12 mouse cellular contexts compared by ENCODE assay signal in genomic region chr4:148969610-148970009, GRCm38 (mm10).
DNase-seq lines count a peak whose midpoint lies in the region; ATAC-seq and TF ChIP-seq lines count a peak whose summit lies in the region.
"Had no signal": no experiment of that assay in that cellular context is flagged by ENCODE, and none has a peak within 500 bp of the region (broad histone marks: within the 10 kb centered on the region; RNA-seq: fewer than 3 reads in every experiment).

No protein-coding gene starts in this region.

- peak; percentile 65 to 68 for DNase-seq in heart, adult 18-20 months
- no peak for DNase-seq in heart, postnatal 25 days (ENCODE audit: low spot score)
- DNase-seq in 3T3-L1 (ENCODE audit: low read depth, low spot score) (peak; percentile 47), adipocyte (ENCODE audit: low spot score) (peak; percentile 60)
- peak; percentile 57 for DNase-seq in kidney, adult 9 months
- no peak for DNase-seq in thymus, postnatal 10 days (ENCODE audit: low spot score in 2 of 2)
- no peak for DNase-seq in forebrain, postnatal 0 days
- DNase-seq in yolk sac, embryonic 10.5 days (ENCODE audit: low spot score), result no peak
- DNase-seq: layer of hippocampus, postnatal 36 days; right cerebral cortex, postnatal 14 days; thymus, adult 2 months had no signal

- intact Hi-C loops in heart, postnatal 25 days (cut with DNase I), result no loop called here

- H3K36me3 ChIP-seq in forebrain, postnatal 0 days (ENCODE audit: insufficient read depth), result no peaks in the 10 kb centered on the region; the same call in 1 of the 2 replicates
- H3K36me3 ChIP-seq: forebrain, embryonic 15.5 days had no signal

- ATAC-seq in forebrain, postnatal 0 days, result no peak
- ATAC-seq: forebrain, embryonic 15.5 days had no signal

- H3K4me3 ChIP-seq in forebrain, postnatal 0 days (ENCODE audit: low read depth, low read length), result no peak overlapping the region
- H3K4me3 ChIP-seq: forebrain, embryonic 15.5 days had no signal

- H3K4me2 ChIP-seq in forebrain, postnatal 0 days (ENCODE audit: low read depth), result no peak overlapping the region
- H3K4me2 ChIP-seq: forebrain, embryonic 15.5 days had no signal

- no peak for TF ChIP-seq CTCF in forebrain, postnatal 0 days (IDR thresholded peaks at IDR 0.05; ENCODE audit: low read depth)

- no peaks in the 10 kb centered on the region for H3K27me3 ChIP-seq in forebrain, postnatal 0 days (ENCODE audit: insufficient read depth, low read length)
- H3K27me3 ChIP-seq: forebrain, embryonic 15.5 days had no signal

- no peak overlapping the region for H3K9ac ChIP-seq in forebrain, postnatal 0 days
- H3K9ac ChIP-seq: forebrain, embryonic 15.5 days had no signal

- H3K27ac ChIP-seq in forebrain, postnatal 0 days (ENCODE audit: low read depth, low read length), result no peak overlapping the region
- H3K27ac ChIP-seq: forebrain, embryonic 15.5 days had no signal

- H3K4me1 ChIP-seq in forebrain, postnatal 0 days (ENCODE audit: insufficient read depth), result no peaks in the 10 kb centered on the region

- WGBS in forebrain, postnatal 0 days, result 52% methylated on average over 5 of the region's 5 CpGs

- H3K9me3 ChIP-seq in forebrain, postnatal 0 days (ENCODE audit: low read length), result no peaks in the 10 kb centered on the region
- H3K9me3 ChIP-seq: forebrain, embryonic 15.5 days had no signal

Comparison
In these comparisons a context has a peak if more than half of its experiments do, and no peak if none do; other contexts are left out.
1. DNase-seq: peak in heart, adult 18-20 months (2 of 2), 3T3-L1 (single experiment), adipocyte (single experiment) and kidney, adult 9 months (single experiment); none in heart, postnatal 25 days (single experiment), thymus, postnatal 10 days (0 of 2), forebrain, postnatal 0 days (single experiment) and yolk sac, embryonic 10.5 days (single experiment).